Mouse (Mus musculus) thymus, adult 2 months (tissue): ENCODE data around the gene Ubald2.

Source experiments
- CTCF ChIP-seq: fragments of 200-500 bp; IDR thresholded peaks from 2 replicates; pipeline ENCODE4 v1.5.1; 2012; ENCODE audit warnings: mild to moderate bottlenecking, control low read depth, low read length, moderate library complexity, borderline replicate concordance; ENCODE audit not compliant: control insufficient read depth, poor library complexity, insufficient read depth; ENCODE audit errors: extremely low read depth
- POLR2A ChIP-seq: fragments of 200-500 bp; IDR thresholded peaks from 2 replicates; pipeline ENCODE4 v1.6.1; 2012; ENCODE audit warnings: mild to moderate bottlenecking, low read length, control low read depth, moderate library complexity; ENCODE audit not compliant: control insufficient read depth, poor library complexity, insufficient read depth; ENCODE audit errors: extremely low read depth

DNA sequence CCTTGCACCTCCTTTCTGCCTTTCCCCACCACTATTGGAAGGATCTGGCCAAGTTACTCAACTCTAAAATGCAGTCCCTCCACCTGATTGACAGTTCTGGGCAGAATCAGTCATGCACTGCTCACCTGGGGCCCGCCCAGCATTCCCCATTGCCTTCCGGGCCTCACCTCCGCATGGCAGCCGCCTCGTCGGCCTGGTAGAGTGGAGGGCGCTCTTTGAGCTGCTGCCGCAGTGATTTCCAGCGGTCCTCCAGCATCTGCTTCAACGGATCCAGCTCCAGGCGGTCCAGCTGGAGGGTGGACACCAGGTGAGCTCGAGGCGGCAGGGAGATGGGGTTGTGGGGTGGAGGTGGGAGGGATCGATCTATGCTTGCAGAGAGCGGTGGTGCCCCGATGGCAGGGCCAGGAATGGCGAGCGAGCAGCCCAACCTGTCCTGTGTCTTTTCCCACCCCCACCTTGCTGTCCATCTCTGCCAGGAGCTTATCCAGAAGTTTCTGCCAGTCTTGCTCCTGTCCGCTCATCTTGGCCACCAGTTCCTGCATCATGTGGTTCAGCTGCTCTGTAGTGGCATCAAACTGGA is 12.5 kb downstream of the Ubald2 start:
- no peak for TF ChIP-seq POLR2A
- TF ChIP-seq CTCF: no peak
